Mouse (Mus musculus) monocyte, adult 5-6 weeks (primary cell): ENCODE measurements around the gene Odf3l2. TPM values are rescaled to one million over a fixed set of nuclear protein-coding genes. Genes with fewer than 3 reads are reported as not detected.

Source experiments
- ATAC-seq: fragments of 153-309, 156-312 bp; replicated peaks from 2 replicates; pipeline ENCODE4 v1.8.0; 2017; ENCODE audit warnings: mild to moderate bottlenecking; ENCODE audit not compliant: low TSS enrichment, insufficient number of reproducible peaks, severe bottlenecking, poor library complexity, low FRiP score
- total RNA-seq: library from RNA; stranded (forward); fragments of 200-1000, 200-491, 200-594 nt; gene quantifications from 3 replicates; pipeline ENCODE4 v1.2.3, GENCODE M21; 2017

The Odf3l2 gene
- total RNA-seq, 1 experiment from 2014 or later: not detected

DNA sequence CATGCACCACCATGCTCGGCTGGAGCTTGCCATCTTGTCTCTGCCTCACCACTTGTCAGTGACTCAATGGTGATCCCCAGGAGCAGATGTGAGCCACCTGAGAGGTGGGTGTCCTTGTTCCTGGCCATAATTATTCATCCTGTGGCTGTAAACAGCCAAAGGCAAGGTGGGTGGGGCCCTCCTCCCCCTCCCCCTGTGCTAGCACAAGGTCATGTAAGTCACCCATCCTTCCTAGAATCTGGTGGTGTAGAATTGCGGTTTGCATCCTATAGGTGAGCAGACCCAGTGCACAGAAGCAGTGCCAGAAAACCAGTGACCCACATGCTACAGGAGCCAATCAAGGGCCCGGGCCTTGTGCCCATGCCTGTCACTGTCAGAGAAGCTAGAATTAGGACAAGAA lies 27.5 kb upstream of the Odf3l2 start:
- ATAC-seq: no peak

DNA sequence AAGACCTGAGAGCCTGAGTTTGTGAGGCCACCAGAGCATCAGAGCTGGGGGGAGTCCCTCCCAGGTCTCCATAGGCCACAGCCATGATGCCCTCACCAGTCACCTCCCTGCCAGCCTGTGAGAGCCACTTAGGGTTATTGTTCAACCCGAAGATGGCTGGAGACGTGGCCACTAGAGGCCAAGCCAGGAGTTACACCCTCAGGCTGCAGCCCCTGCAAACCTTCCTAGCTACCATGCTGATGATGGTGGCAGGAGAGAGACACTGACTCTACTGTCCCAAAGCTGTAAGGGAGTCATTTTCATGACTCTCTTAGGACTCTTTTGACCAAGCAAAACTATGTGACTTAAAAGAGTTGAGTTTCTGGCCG lies 26.5 kb upstream of the Odf3l2 start:
- no peak for ATAC-seq

DNA sequence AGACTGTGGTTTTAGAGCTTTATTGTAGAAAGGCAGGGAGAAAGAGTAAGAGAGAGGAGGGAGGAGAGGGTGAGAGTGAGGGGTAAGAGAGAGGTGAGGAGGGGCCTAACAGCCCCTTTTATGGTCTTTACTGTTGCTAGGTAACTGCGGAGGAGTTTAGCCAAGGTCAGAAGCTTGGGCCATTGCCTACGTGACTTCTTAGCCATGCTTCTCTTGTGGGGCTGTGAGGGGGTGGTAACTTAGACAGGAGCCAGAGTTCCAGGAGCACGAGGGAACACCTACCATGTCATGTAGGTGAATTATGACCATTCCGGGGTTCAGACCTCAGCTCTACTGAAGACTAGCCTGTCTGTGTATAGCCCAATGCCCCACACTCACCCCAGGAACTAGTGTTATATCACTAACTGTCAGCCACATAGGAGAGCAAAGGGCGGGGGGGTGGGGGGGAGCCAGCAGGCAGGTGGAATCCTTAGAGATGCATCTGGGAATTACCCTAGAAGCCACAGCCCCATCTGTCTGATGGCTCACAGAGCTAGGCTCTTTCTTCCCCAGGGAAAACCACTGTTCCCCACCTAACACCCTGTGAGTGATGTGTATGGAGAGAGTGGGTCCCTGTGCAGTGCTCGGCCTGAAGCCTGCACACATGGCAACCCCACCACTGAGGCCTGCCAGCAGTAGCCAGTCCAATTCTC lies 26.0 kb upstream of the Odf3l2 start:
- no peak for ATAC-seq

DNA sequence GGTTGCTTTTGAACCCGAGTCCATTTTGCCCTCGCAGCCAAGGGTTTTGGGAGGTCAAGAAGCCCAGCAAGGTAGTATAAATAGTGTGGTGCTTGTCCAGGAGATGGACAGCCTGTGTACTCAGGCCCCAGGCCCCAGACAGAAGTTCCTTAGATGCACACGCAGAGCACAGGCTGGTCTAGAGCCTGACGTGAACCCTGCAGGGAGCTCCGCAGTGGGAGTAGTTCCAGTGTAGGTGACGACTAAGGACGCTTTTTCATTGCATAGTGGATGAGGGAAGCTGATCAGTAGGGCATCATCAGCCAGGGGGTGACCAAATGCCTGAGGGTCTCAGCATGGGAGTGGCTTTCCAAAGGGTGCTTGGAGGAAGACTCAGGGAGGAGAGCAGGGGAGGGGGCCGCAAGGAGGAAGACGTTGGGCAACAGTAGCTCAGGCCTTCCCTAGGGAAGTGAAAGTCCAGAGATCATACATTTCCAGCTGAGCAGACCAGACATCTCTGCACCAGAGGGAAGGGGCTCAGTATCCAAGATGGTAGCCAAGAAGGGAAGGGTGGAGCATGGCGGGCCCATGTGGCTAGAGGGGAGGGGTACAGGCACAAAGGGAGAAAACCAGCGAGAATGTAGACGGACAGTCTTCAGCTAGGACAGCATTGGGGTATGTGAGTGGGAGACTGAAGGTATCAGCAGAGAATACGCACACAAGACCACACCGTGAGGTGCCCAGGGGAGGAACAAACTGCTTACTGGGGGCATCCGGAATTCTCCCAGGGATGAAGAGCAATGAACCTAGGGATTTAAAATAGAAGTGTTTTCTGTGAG lies 24.7 kb upstream of the Odf3l2 start:
- no peak for ATAC-seq

- no peak for ATAC-seq
Measured at GRCm38 (mm10) chr10:79669576-79670057, 24.1 kb upstream of the Odf3l2 start.

DNA sequence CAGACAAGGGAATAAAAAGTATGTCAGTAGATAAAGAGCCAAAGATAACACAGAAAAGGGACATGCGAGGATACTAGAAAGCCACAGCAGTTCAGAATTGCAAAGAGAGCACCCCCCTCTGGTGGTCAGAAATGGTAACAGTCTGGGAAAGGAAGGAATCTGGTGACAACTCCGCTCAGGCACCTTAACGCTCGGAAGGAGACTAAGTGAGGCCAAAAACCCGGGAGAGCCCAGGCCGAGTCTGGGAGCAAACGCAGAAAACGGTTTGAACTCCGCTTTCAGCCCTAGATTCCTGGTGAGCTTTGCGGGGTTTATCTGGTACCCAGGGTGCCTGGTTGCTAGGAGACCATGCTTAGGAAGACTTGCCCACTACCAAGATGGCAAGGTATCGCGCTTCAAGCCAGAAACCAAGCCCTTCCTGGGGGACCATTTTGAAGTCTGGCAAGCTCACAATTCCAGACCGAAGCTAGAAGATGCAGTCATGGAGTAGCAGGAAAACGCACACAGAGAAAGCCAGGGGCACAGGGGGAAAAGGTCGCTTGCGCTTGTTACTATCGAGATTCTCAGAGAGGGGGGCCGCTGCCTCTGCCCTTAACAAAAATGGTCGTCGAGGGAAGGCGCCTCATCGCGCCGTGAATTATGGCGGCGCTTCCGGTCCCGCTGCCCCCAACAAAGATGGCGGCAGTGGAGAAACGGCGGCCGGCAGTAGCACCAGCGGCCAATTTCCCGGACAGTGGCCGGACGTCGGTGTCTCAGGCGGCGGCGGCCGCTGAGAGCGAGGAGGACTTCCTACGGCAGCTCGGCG lies 23.4 kb upstream of the Odf3l2 start, which contains the start of gene Tpgs1:
Tpgs1 (plus strand) TSS at position 599 of the 805 bp plus-strand sequence.
- peak; percentile 66 for ATAC-seq

DNA sequence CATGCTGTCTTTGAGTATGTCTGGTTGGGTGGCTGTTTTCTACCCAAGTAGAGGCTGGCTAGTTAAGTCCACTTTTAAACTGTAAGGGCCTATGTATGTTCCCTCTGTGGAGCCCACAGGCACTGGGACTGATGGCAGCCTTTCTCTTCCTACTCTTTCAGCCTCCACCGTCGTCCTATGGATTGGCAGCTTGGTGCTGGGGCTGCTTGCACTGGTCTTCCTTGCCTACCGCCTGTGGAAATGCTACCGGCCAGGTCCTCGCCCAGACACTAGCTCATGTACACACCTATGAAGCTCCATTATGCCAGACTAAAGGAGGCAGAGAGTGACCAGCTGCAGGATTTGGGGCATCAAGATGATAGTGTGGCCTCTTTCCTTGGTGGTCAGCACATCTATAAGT lies 22.5 kb upstream of the Odf3l2 start:
- ATAC-seq: no peak

DNA sequence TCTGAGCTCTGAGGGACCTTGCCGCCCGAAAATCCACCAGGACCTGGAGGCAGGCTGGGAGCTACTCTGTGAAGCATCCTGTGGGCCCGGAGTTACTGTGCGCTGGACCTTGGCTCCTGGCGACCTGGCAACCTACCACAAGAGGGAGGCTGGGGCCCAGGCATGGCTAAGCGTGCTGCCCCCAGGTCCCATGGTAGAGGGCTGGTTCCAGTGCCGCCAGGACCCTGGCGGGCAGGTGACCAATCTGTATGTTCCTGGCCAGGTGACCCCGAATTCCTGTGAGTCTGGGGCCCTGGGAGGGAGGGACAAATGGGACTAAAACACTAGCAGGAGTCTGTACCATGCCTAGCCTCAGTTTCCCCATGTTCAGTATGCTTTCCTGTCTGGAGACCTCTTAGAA lies 21.0 kb upstream of the Odf3l2 start:
- ATAC-seq: no peak

- no peak for ATAC-seq
Measured at GRCm38 (mm10) chr10:79665051-79665450, 19.5 kb upstream of the Odf3l2 start.

DNA sequence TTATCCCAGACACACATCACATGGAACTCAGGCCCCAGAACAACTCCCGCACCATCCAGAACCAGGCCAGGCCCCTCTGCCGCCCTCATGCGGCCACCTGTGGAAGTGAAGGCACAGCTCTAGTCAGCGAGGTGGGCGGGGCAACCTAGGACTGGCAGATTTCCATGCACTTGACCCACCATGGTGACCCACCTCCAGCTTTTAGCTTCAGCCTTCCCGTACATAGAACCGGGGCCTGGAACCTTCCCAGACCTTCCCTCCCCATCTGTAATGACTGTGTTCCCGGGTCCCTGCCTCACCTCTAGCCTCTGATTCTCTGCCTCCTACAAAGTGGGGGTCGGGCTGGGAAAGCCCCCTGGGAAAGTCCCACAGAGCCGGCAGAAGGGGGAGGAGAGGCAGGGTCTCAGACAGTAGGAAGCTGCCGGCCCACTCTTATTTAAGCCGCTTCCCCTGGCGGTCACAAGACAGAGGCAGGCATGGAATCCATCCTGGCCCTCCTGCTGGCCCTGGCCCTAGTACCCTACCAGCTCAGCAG lies 18.7 kb upstream of the Odf3l2 start, which contains the start of gene Madcam1:
Madcam1 (plus strand) TSS at position 429 of the 535 bp plus-strand sequence.
- ATAC-seq: peak; percentile 32; the same call in 1 of the 2 replicates

DNA sequence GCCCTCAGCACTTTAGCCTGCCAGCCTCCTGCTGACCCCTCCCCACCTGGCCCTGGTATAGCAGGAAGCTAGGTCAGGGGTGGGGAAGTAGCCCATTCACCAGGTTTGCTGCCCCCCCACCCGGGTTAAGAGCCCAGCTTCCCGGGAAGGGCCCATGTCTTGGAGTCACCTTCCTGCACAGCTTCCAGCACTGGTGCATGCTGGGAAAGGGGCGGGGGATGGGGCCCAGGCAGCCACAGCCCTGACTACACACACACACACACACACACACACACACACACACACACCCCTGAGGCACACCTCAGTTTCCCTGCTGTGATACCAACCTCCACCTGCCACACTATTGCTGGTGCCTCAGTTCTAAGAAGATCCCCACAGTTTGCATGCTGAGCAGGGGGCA lies 16.3 kb upstream of the Odf3l2 start:
- no peak for ATAC-seq

DNA sequence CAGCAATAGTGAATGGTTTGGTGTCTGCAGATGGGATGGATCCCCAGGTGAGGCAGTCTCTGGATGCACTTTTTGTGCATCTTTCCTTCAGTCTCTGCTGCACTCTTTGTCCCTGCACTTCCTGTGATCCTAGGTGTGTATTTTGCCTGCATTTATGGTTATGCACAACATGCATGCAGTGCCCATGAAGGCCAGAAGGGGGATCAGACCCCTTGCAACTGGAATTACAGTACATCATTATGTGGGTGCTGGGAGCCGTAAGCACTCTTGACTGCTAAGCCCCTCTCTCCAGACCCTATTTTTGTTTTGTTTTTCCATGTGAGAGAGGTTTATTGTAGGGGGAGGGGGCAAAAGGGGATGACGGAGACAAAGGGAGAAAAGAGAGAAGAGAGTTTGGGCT lies 14.8 kb upstream of the Odf3l2 start:
- no peak for ATAC-seq

DNA sequence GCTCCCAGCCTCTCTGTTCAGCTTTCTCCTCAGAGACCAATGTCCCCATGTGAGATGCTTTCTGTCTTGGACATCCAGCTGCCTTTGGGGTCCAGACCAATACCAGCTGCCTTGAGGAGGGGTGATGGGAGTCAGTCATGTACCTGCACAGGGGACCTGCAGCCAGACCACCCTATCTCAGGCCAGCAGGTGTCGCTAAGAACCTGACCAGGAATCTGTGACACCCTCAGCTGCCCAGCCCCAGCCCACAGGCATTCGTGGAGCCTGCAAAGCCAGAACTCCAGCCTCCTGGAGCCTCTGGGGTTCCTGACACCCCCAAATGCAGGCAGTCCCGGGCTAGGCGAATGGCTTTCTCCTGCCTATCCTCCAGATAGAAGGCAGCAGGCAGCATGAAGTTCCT lies 13.3 kb upstream of the Odf3l2 start:
- no peak for ATAC-seq

GRCm38 (mm10) chr10:79654946-79655395 lies 9.4 kb upstream of the Odf3l2 start:
- ATAC-seq: no peak

- 0 out of 2 replicates have a peak, but pooled peaks have one; percentile 8 for ATAC-seq
Measured at GRCm38 (mm10) chr10:79652789-79653188, 7.3 kb upstream of the Odf3l2 start.

DNA sequence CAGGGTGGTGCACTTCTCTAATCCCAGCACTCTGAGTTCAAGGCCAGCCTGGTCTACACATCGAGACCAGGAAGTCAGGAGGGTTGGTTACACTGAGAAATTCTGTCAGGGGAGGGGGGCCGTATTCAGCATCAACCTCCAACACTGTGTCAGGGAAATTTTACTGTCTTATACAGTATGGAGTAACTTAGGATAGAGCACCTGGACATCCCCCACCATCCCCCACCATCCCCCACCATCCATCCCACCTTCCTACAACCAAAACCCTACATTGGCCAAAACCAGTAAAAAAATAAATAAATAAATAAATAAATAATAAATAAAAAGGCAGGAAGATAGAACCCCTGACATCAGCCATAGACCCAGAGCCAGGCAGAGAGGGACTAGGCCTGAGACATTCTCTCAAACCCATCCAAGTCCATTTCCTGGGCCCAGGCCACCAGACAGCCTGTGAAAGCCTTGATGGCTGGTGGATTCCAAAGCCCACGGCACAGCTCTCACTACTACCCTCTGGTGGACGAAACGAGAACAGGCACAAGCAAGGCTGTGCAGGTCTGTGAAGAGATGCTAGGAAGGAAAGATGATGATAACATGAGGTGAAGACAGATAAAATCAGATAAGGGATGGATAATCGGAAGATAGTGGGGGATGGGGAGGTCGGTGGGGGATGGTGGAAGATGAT lies 3.7 kb upstream of the Odf3l2 start:
- ATAC-seq: peak; percentile 67

DNA sequence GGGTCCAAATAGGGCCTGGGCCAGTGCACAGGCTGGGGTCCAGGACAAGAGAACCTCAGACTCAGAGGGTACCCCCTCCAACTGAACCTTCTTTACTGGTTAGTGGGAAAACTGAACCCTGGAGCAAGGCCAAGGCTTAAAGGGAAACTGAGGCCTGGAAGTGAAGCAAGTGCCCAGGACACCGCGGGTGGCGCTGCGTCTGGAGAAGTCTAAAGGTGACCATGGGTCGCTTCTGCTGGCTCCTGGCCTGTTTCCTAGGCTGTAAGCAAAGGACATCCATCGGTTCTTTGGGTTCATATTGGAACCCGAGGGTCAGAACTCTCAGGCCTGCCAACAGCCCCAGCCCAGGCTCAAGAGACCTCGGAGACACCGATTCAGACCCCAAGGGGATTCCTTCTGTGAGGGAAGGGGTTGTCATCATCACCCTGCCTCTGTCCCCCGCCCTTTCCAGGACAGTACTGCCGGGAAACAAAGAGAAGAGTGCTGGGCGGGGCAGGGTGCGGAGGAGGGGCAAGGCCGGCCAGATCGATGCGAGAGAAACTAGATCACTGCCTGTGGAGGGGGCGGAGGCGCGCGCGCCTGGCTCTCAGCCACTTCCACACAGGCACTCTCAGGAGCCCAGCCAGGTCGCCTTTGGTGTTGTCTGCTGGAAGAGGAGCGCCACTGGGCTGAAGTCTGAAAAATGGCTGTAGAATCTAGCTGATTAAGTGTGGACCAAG lies 6.9 kb downstream of the Odf3l2 start:
- ATAC-seq: no peak
